Mouse (Mus musculus) myocyte (in vitro differentiated cells): ENCODE data around the gene Fam120b.

Experiments used
- CEBPB ChIP-seq: IDR thresholded peaks from 2 replicates; pipeline ENCODE4 v1.6.1; 2011; ENCODE audit warnings: mild to moderate bottlenecking, moderate library complexity; ENCODE audit not compliant: poor library complexity, insufficient read depth, severe bottlenecking
- MYOD1 ChIP-seq, 3 experiments: IDR thresholded peaks; one replicate each; pipeline ENCODE4 v1.6.1; 2011; ENCODE audit warnings: control low read depth in 2 of 3, low read depth in 2 of 3, mild to moderate bottlenecking in 2 of 3, moderate library complexity in 1 of 3; ENCODE audit not compliant: insufficient read length in 2 of 3, control insufficient read depth in 1 of 3
- POLR2A ChIP-seq: IDR thresholded peaks from one replicate; pipeline ENCODE4 v1.6.1; 2011; ENCODE audit warnings: low read depth, mild to moderate bottlenecking, control low read depth, moderate library complexity; ENCODE audit not compliant: insufficient read length
- TCF12 ChIP-seq: IDR thresholded peaks from one replicate; pipeline ENCODE4 v1.6.1; 2011; ENCODE audit warnings: mild to moderate bottlenecking, control low read depth; ENCODE audit not compliant: poor library complexity, insufficient read depth, severe bottlenecking

DNA sequence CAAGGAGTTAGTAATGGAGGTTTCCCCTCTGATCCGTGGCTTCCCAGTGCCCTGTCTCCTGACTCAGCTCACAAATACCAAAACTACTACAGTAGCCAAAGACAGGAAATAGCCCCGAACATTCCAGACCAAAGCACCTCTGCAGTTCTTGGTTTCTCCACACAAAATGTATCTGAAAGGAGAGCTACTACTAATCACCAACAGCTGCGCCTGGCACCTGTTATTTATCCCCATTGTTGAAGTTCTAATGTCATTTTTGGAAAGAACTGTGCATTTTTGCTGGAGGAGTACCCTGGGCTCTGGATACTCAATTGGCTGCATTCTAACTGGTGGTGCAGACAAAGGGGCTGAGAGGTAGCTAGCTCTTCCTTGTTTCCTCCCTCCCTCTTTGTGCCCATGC is 38.9 kb upstream of the Fam120b start:
- TF ChIP-seq POLR2A (no peak), MYOD1 (IDR thresholded peaks at IDR 0.05; ENCODE audit: control insufficient read depth in 1 of 3, insufficient read length in 2 of 3, low read depth in 2 of 3) (peak; percentile 4 to 41 (median 14)), TCF12 (peak; percentile 70), CEBPB (no peak)
